Mouse (Mus musculus) frontal cortex, postnatal 10 days (tissue): ENCODE measurements around the gene Tmem44.

Source experiments
- DNase-seq, 2 experiments: peaks; one replicate each; pipeline ENCODE4 v3.0.0; 2022; ENCODE audit warnings: low spot score in 2 of 2, mixed read lengths in 1 of 2

Tmem44 gene

GRCm38 (mm10) chr16:30550748-30551192 lies at the start of gene Tmem44:
Tmem44 (minus strand) TSS chr16:30550842.
- no peak for DNase-seq

GRCm38 (mm10) chr16:30599491-30600268 lies 49.0 kb upstream of the Tmem44 start, which contains the start of gene Fam43a:
Fam43a (plus strand) TSS chr16:30599723.
- peak; percentile 61 to 75 for DNase-seq

- DNase-seq, result peak; percentile 78 to 89
Observed at GRCm38 (mm10) chr16:30596959-30597681, 46.5 kb upstream of the Tmem44 start.

- DNase-seq, result no peak
Observed at GRCm38 (mm10) chr16:30595835-30596557, 45.4 kb upstream of the Tmem44 start.

GRCm38 (mm10) chr16:30595356-30595755 lies 44.7 kb upstream of the Tmem44 start:
- DNase-seq, result no peak

GRCm38 (mm10) chr16:30591990-30592389 lies 41.3 kb upstream of the Tmem44 start:
- DNase-seq, result no peak

GRCm38 (mm10) chr16:30590264-30591209 lies 39.9 kb upstream of the Tmem44 start:
- no peak for DNase-seq

GRCm38 (mm10) chr16:30587494-30588327 lies 37.1 kb upstream of the Tmem44 start, which contains the start of gene Lsg1:
Lsg1 (minus strand) TSS chr16:30587592.
- DNase-seq, result peak; percentile 76 to 85

- no peak for DNase-seq
Observed at GRCm38 (mm10) chr16:30586935-30587493, 36.4 kb upstream of the Tmem44 start.

GRCm38 (mm10) chr16:30580765-30581164 lies 30.1 kb upstream of the Tmem44 start:
- DNase-seq, result no peak

GRCm38 (mm10) chr16:30576392-30576791 lies 25.8 kb upstream of the Tmem44 start:
- DNase-seq, result no peak

GRCm38 (mm10) chr16:30575815-30576214 lies 25.2 kb upstream of the Tmem44 start:
- DNase-seq, result no peak

GRCm38 (mm10) chr16:30572239-30572638 lies 21.6 kb upstream of the Tmem44 start:
- DNase-seq, result no peak

- DNase-seq, result no peak
Observed at GRCm38 (mm10) chr16:30571378-30571777, 20.7 kb upstream of the Tmem44 start.

- no peak for DNase-seq
Observed at GRCm38 (mm10) chr16:30570173-30570572, 19.5 kb upstream of the Tmem44 start.

GRCm38 (mm10) chr16:30565631-30566030 lies 15.0 kb upstream of the Tmem44 start:
- DNase-seq, result no peak

- DNase-seq, result no peak
Observed at GRCm38 (mm10) chr16:30560601-30561000, 10.0 kb upstream of the Tmem44 start.

GRCm38 (mm10) chr16:30559312-30559992 lies 8.8 kb upstream of the Tmem44 start:
- DNase-seq, result no peak

- DNase-seq, result no peak
Observed at GRCm38 (mm10) chr16:30554109-30554508, 3.5 kb upstream of the Tmem44 start.
